Mouse (Mus musculus) forebrain, postnatal 0 days (tissue): ENCODE results near the gene Iqcf3. TPM values are rescaled to one million over a fixed set of nuclear protein-coding genes. Genes with fewer than 3 reads are reported as not detected.
A peak's percentile ranks its signal among the peaks of the same experiment; 100 is the strongest.

Experiments used
- ATAC-seq: fragments of 200-750 bp; cut with Nextera tagmentation; 2 replicates; pipeline ENCODE4 v1.8.0; 2017; ENCODE audit warnings: mild to moderate bottlenecking, moderate library complexity
- DNase-seq: peaks from one replicate; pipeline ENCODE4 v3.0.0-alpha.2; 2015
- H3K27ac ChIP-seq: fragments of 300-500 bp; sonication (generic); 2 replicates; pipeline ENCODE4 v1.5.1; 2014; ENCODE audit warnings: low read depth, mild to moderate bottlenecking, antibody characterized with exemption, low read length, moderate library complexity, mixed read lengths
- H3K27me3 ChIP-seq: fragments of 300-500 bp; sonication (generic); 2 replicates; pipeline ENCODE4 v1.6.1; 2014; ENCODE audit warnings: mild to moderate bottlenecking, low read length, mixed read lengths; ENCODE audit not compliant: insufficient read depth
- H3K36me3 ChIP-seq: fragments of 300-500 bp; sonication (generic); 2 replicates; pipeline ENCODE4 v1.6.1; 2014; ENCODE audit warnings: mild to moderate bottlenecking, moderate library complexity; ENCODE audit not compliant: insufficient read depth
- H3K4me1 ChIP-seq: fragments of 300-500 bp; sonication (generic); 2 replicates; pipeline ENCODE4 v1.6.1; 2014; ENCODE audit warnings: antibody characterized with exemption; ENCODE audit not compliant: insufficient read depth
- H3K4me2 ChIP-seq: fragments of 300-500 bp; sonication (generic); 2 replicates; pipeline ENCODE4 v1.6.1; 2014; ENCODE audit warnings: low read depth, mild to moderate bottlenecking, moderate library complexity
- H3K4me3 ChIP-seq: fragments of 300-500 bp; sonication (generic); 2 replicates; pipeline ENCODE4 v1.5.1; 2014; ENCODE audit warnings: low read depth, low read length, mixed read lengths
- H3K9ac ChIP-seq: fragments of 300-500 bp; sonication (generic); 2 replicates; pipeline ENCODE4 v1.6.1; 2014; ENCODE audit warnings: mild to moderate bottlenecking
- H3K9me3 ChIP-seq: fragments of 300-500 bp; sonication (generic); 2 replicates; pipeline ENCODE4 v1.6.1; 2016; ENCODE audit warnings: low read length
- CTCF ChIP-seq: sonication (generic); IDR thresholded peaks from 2 replicates; pipeline ENCODE4 v1.5.1; 2016; ENCODE audit warnings: antibody characterized with exemption, control low read depth, low read depth
- WGBS: fragments of 180-500 bp; shearing (Covaris S2); extraction: QIAGEN DNeasy Blood & Tissue Kit; methylation state at CpG from one replicate; pipeline ENCODE4 v1.1.7; 2014; 5-methylcytosine and 5-hydroxymethylcytosine counted together
- polyA plus RNA-seq: library from polyadenylated mRNA; unstranded; fragments of >200 nt; fragmentation: Nextera tagmentation; extraction: Ambion mirVana; gene quantifications from 2 replicates; pipeline ENCODE4 v1.2.1, GENCODE M21; 2015
- total RNA-seq: library from RNA; depleted of rRNA; stranded (reverse); fragments of >200 nt; gene quantifications from 2 replicates; pipeline ENCODE4 v1.2.3, GENCODE M21; 2014

Iqcf3 gene
- total and polyA plus RNA-seq, 2 experiments from 2014 or later = not detected

- no peak for DNase-seq
- H3K36me3 ChIP-seq = no peaks in the 10 kb centered on the region
- TF ChIP-seq CTCF = no peak
- H3K27me3 ChIP-seq = no peaks in the 10 kb centered on the region
- H3K4me1 ChIP-seq = no peaks in the 10 kb centered on the region
- ATAC-seq = no peak
- H3K4me3 ChIP-seq = no peak overlapping the region
- H3K27ac ChIP-seq = no peak overlapping the region
- H3K9me3 ChIP-seq = no peaks in the 10 kb centered on the region
- no peak overlapping the region for H3K9ac ChIP-seq
- H3K4me2 ChIP-seq = no peak overlapping the region
- 86% methylated on average over 11 of the region's 11 CpGs for WGBS
These were observed 26.5 kb downstream of the Iqcf3 start for GRCm38 (mm10) chr9:106534975-106535374.

- no peak overlapping the region for H3K27ac ChIP-seq
- no peak overlapping the region for H3K9ac ChIP-seq
- no peaks in the 10 kb centered on the region for H3K4me1 ChIP-seq
- no peak for DNase-seq
- no peak overlapping the region for H3K4me3 ChIP-seq
- H3K36me3 ChIP-seq = no peaks in the 10 kb centered on the region
- no peak for TF ChIP-seq CTCF
- no peak overlapping the region for H3K4me2 ChIP-seq
- WGBS = 93% methylated on average over 7 of the region's 7 CpGs
- no peaks in the 10 kb centered on the region for H3K9me3 ChIP-seq
- no peak for ATAC-seq
- no peaks in the 10 kb centered on the region for H3K27me3 ChIP-seq
These were observed 27.1 kb downstream of the Iqcf3 start for GRCm38 (mm10) chr9:106534296-106534695.

GRCm38 (mm10) chr9:106531833-106532232 lies 29.6 kb downstream of the Iqcf3 start:
- Histone ChIP-seq H3K4me3 (no peak overlapping the region), H3K4me2 (no peak overlapping the region), H3K9ac (no peak overlapping the region), H3K27ac (no peak overlapping the region), H3K9me3 (no peaks in the 10 kb centered on the region), H3K36me3 (no peaks in the 10 kb centered on the region), H3K4me1 (no peaks in the 10 kb centered on the region), H3K27me3 (no peaks in the 10 kb centered on the region)
- 28% methylated on average over 3 of the region's 3 CpGs for WGBS
- ATAC-seq = peak; percentile 68
- DNase-seq = peak; percentile 58
- peak; percentile 92 for TF ChIP-seq CTCF

GRCm38 (mm10) chr9:106519909-106520308 lies 41.5 kb downstream of the Iqcf3 start:
- H3K36me3 ChIP-seq = no peaks in the 10 kb centered on the region
- no peaks in the 10 kb centered on the region for H3K9me3 ChIP-seq
- no peak for DNase-seq
- H3K4me1 ChIP-seq = no peaks in the 10 kb centered on the region
- H3K4me3 ChIP-seq = no peak overlapping the region
- WGBS = 79% methylated on average over 8 of the region's 8 CpGs
- no peak for ATAC-seq
- H3K9ac ChIP-seq = no peak overlapping the region
- no peak overlapping the region for H3K4me2 ChIP-seq
- no peak overlapping the region for H3K27ac ChIP-seq
- H3K27me3 ChIP-seq = no peaks in the 10 kb centered on the region
- TF ChIP-seq CTCF = no peak

GRCm38 (mm10) chr9:106519433-106519832 lies 42.0 kb downstream of the Iqcf3 start:
- no peak for TF ChIP-seq CTCF
- no peak for DNase-seq
- no peak overlapping the region for H3K27ac ChIP-seq
- H3K9ac ChIP-seq = no peak overlapping the region
- H3K4me2 ChIP-seq = no peak overlapping the region
- no peaks in the 10 kb centered on the region for H3K4me1 ChIP-seq
- no peaks in the 10 kb centered on the region for H3K36me3 ChIP-seq
- H3K9me3 ChIP-seq = no peaks in the 10 kb centered on the region
- 65% methylated on average over 2 of the region's 2 CpGs for WGBS
- no peak for ATAC-seq
- H3K27me3 ChIP-seq = no peaks in the 10 kb centered on the region
- H3K4me3 ChIP-seq = no peak overlapping the region

- 89% methylated on average over 4 of the region's 4 CpGs for WGBS
- DNase-seq (no peak), ATAC-seq (no peak)
- Histone ChIP-seq H3K4me1 (peaks cover 6% of the 10 kb centered on the region), H3K4me2 (no peak within 1 kb of the TSS), H3K27ac (peak within 1 kb of the TSS; percentile 51), H3K9ac (no peak within 1 kb of the TSS), H3K27me3 (no peaks in the 10 kb centered on the region), H3K4me3 (no peak within 1 kb of the TSS), H3K9me3 (no peaks in the 10 kb centered on the region), H3K36me3 (no peaks in the 10 kb centered on the region)
- no peak for TF ChIP-seq CTCF
These were observed 47.2 kb downstream of the Iqcf3 start, which contains the start of gene Iqcf5 for GRCm38 (mm10) chr9:106514273-106514672. Gene Iqcf5, plus strand, starts transcription at chr9:106514573.

GRCm38 (mm10) chr9:106513566-106513965 lies 47.9 kb downstream of the Iqcf3 start:
- TF ChIP-seq CTCF = no peak
- H3K4me2 ChIP-seq = no peak overlapping the region
- ATAC-seq = 0 out of 2 replicates have a peak, but pooled peaks have one; percentile 1

More at GRCm38 (mm10) chr9:106513566-106513965, 47.9 kb downstream of the Iqcf3 start:
- Histone ChIP-seq H3K27me3 (no peaks in the 10 kb centered on the region), H3K4me1 (peaks cover 6% of the 10 kb centered on the region), H3K4me3 (no peak overlapping the region), H3K27ac (peak overlapping the region; percentile 51), H3K36me3 (no peaks in the 10 kb centered on the region), H3K9me3 (no peaks in the 10 kb centered on the region), H3K9ac (no peak overlapping the region)
- WGBS = 73% methylated on average over 6 of the region's 6 CpGs
- DNase-seq = no peak
